Mouse (Mus musculus) adrenal gland, postnatal 0 days (tissue): Measurements from ENCODE around the gene Dstn. TPM values are rescaled to one million over a fixed set of nuclear protein-coding genes. Genes with fewer than 3 reads are reported as not detected.

ENCODE experiments used
- polyA plus RNA-seq: library from polyadenylated mRNA; unstranded; fragments of >200 nt; fragmentation: Nextera tagmentation; extraction: Ambion mirVana; gene quantifications from 2 replicates; pipeline ENCODE4 v1.2.1, GENCODE M21; 2015

The Dstn gene
- polyA plus RNA-seq: 351 and 358 TPM in 2 replicates

GRCm38 (mm10) chr2:143914760-143915599, at the start of gene Dstn:
TSS of gene Dstn (plus strand) at chr2:143915320.

Other genes with a start within 250 kb of the Dstn start
- gene Bfsp1, start 52.1 kb upstream of the Dstn start, polyA plus RNA-seq: 2.1 and 4.0 TPM in 2 replicates
- 61.2 and 68.7 TPM in 2 replicates for gene Rrbp1, start 95.9 kb downstream of the Dstn start, polyA plus RNA-seq
- not detected in 2 replicates for gene Banf2, start 117.7 kb downstream of the Dstn start, polyA plus RNA-seq